Mouse (Mus musculus) liver, embryonic 14.5 days (tissue): ENCODE measurements at regions not wholly inside any gene's neighbourhood (a gene's known extent, or its start where the extent isn't known, plus 50 kb on each side); places are given as distances from the start of the nearest gene placed in this dataset.

Experiments
- CTCF ChIP-seq: IDR thresholded peaks from 2 replicates; pipeline ENCODE4 v1.5.1; 2016; ENCODE audit warnings: antibody characterized with exemption, low read depth, control low read depth
- EP300 ChIP-seq: IDR thresholded peaks from 2 replicates; pipeline ENCODE4 v1.6.1; 2016; ENCODE audit warnings: antibody characterized with exemption, low read depth

- TF ChIP-seq CTCF, result no peak
- TF ChIP-seq EP300, result no peak
Measured at GRCm38 (mm10) chr9:27519711-27520110, 123.1 kb downstream of the Spata19 start.
